Mouse (Mus musculus) erythroblast, adult 5-6 weeks (primary cell): ENCODE data around the gene Pkig. TPM values are rescaled to one million over a fixed set of nuclear protein-coding genes. Genes with fewer than 3 reads are reported as not detected.
"Not testable (repeated sequence)": the region's sequence is repeated elsewhere in the genome, so short reads cannot be mapped to it uniquely, and the experiment has no call there.

Source experiments
- ATAC-seq: replicated peaks from 2 replicates; pipeline ENCODE4 v1.8.0; 2016; ENCODE audit warnings: moderate number of reproducible peaks, mild to moderate bottlenecking, moderate TSS enrichment, inconsistent platforms; ENCODE audit not compliant: poor library complexity, low FRiP score, severe bottlenecking
- total RNA-seq, 2 experiments: library from RNA; stranded (forward) in 1 of 2; stranded (reverse) in 1 of 2; fragments of 150-400 nt in 1 of 2; fragments of 200-764, 138-1000 nt in 1 of 2; gene quantifications; 2 replicates each; pipeline versions ENCODE4 v1.2.3 to v1.2.4; 2015 to 2017; ENCODE audit warnings: low replicate concordance in 2 of 2

Gene Pkig
- total RNA-seq, 2 experiments from 2014 or later = 23.4 to 25.0 TPM

DNA sequence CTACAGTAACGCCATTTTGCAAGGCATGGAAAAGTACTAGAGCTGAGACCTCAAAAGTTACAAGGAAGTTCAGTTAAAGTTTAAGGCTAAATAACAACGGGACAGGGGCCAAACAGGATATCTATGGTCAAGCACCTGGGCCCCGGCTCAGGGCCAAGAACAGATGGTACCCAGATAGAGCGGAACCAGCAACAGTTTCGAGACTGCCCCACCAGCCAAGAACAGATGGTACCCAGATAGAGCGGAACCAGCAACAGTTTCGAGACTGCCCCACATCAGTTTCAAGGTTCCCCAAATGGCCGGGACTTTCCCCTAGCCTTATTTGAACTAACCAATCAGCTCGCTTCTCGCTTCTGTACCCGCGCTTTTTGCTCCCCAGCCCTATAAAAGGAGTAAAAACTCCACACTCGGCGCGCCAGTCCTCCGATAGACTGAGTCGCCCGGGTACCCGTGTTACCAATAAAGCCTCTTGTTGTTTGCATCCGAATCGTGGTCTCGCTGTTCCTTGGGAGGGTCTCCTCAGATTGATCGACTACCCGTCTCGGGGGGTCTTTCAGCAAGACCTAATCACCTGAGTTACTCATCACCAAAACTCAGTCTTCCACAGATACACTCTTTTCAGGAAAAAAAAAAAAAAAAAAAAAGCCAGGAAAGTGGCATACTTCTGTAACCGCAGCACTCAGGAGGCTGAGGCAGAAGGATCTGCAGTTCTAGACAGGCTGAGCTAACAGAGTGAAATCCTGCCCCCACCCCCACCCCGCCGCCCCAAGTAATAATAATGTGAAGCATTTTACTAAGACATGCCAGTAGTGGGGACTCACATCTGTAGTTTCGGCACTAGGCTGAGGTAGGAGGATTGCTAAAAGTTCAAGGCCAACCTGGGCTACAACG lies 15.3 kb upstream of the Pkig start:
- ATAC-seq = peak; percentile 68

DNA sequence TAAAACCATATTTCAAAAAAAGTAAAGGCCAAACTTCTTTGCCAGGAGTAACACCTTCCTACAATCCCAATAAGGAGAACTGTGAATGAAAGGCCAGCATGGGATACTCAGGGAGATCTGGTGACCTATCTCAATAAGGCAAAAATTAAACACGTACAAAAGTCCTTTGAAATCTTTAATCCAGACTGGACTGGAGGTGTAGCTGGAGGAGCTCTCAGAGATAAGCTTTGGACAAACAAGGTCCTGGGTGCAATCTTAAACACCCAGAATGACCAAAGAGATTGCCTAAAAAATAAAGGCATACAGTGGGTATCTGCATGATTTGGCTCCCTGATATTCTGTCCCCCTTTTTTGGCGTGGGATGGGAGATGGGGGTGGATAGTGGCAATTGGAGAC lies 14.6 kb upstream of the Pkig start:
- peak; percentile 10; the same call in 1 of the 2 replicates for ATAC-seq

DNA sequence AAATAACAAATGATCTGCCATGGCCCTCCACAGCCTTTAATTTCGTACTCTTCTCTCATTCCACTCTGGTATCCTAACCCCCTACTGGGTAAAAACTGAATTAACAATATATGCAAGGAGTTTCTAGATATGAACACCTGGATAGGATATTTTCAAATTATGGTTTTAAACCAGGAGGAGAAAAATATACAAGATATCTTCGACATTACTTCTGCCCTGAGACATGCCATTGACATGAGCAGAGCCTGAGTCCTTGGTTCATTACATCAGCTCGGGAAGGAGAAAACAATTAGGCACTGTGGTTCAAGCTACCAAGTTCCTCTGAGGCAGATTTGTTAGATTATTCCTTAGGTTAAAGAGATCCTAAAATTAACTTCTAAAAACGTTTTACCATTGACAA lies 14.1 kb upstream of the Pkig start:
- no peak for ATAC-seq

DNA sequence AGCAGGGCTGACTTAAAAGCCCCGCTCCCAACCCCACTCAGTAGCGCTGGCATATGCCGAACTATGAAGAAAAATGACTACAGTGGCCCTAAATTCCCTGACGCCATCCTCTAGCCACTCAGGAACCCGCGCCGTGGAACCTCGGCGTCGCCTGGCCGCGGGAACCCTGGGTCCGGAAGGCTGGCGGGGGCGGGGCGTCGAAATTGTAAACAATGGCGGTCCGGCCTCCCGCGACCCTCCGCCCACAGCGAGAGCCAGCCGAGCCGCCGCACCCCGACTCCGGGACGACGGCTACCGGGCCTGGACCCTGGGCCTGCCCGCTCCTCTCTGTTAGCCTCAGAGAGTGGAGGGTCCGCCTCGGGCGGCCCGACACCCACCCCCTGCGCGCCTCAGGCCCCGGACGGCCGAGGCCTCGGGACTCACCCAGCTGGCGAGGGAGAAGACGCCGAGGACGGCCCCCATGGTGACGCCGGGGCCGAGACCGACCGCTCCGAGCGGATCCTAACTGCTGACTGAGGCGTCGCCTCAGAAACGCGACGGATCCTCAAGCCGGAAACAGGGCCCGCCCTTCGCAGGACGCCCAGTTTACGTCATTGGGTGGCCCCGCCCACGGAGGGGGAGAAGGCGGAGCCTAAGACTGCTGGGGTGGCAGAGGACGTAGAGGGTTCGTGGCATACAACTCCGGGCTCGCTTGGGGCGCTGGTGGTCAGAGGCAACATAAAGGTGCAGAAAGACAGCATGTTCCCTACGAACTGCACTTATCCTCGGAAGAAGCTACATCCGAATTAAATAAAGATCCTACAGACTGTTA lies 13.4 kb upstream of the Pkig start, which contains the start of gene Serinc3:
Gene Serinc3 (minus strand): TSS at position 557 of the 811 bp plus-strand sequence.
- ATAC-seq = peak; percentile 82

DNA sequence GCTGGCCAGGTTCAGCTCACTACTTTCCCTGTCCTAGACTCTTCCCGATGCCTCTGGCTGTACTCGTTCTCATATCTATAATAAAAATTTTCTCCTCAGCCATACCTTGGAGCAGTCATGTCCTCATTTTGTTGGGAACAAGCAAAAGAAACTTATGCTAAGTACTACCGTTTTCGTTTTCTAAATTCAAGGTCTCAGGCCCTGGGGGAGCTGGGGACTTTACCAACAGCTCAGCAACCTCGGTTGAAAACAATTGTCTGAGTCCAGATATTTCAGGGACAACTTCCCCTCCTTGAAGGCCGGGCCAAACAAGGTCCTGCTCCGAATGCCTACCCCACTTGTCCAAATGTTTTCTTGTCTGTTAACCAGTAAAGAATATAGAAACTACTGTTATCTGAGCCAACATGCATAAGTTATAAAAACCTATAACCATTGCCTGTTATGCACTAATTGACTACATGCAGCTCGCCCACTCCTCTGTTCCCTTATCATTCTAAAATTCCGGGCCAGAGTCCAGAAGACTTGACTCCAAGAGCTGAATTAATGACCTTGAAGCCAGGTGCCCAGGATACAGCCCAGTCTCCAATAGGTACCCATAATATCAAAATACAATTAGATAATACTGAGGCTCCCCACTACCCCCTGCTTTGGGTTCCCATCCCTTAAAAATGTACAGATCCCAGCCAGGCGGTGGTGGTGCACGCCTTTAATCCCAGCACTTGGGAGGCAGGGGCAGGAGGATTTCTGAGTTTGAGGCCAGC lies 12.3 kb upstream of the Pkig start:
- ATAC-seq = no peak

DNA sequence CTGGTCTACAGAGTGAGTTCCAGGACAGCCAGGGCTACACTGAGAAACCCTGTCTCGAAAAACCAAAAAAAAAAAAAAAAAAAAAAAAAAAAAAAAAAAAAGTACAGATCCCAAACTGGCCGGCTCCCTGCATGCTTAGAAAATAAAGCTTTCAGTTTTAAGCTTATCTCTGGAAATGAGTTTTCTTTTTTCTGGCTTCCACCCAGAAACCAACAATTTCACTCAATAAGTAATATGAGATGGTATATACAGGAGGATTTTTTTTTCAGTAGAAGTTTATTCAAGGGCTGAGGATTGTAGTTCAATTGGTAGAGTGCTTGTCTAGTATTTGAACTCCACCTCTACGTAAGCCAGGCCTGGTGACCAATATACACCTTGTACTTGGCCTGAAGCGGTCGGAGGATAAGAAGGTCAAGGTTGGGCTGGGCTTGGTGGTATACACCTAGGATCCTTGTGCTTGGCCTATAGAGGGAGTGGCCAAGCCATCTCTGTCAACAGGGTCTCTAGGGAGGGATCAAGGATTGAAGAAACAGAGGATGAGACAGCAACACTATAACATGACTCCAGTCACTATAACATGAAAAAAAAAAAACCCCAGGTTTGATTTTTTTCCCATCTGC lies 11.6 kb upstream of the Pkig start:
- no peak for ATAC-seq

DNA sequence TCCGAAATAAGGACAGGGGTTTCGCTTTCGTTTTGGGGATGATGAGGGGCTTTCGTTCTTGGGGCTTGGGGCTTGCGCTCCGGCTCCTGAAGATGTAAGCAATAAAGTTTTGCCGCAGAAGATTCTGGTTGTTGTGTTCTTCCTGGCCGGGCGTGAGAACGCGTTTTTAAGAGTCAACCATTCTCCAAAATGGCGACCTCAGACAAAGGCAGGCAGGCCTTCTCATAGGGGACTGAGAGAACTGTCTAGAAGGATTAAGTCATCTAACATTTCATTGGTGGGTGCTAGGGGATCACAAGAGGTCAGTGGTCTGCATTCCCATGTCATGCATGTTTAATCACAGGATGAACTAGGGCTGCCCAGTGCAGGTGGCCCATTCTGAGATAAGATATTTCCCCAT lies 2.5 kb upstream of the Pkig start:
- not testable (repeated sequence) for ATAC-seq

DNA sequence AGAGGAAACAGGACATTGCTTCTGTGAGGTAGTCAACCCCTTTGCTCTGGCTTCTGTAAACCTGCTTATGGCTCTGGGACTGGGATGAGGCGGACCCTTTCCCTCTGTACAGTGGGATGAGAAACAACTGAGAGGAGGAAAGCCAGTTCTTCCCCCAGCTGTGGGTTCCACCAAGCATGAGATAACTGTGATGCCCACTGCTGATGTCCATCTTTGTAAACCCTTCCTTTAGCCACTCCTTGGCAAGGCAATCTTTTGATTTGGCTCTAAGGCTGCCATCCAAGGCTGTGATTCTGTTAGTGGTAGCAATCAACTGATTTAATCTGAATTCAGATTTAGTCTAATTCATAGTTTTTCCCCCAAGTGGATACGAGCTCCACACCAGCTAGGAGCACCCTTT lies 700 bp upstream of the Pkig start:
- no peak for ATAC-seq

DNA sequence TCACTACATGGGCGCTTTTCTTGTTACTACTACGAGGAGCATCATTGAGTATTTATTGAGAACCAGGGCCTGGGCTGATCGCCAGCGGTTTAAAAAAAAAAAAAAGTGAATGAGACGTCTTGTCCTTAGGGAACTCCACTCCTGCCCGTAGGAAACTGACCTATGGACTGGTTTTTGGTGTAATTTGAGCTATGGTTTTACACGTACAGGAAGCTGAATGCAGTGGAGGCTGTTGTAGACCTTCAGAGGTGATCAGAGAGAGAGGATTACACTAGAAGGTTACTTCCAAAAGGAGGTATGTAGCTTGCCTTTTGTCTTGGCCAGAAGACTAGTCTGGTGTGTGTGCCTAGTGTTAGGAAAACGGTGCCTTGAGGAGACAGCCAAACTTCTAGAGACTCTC lies 755 bp downstream of the Pkig start:
- peak; percentile 29 for ATAC-seq

DNA sequence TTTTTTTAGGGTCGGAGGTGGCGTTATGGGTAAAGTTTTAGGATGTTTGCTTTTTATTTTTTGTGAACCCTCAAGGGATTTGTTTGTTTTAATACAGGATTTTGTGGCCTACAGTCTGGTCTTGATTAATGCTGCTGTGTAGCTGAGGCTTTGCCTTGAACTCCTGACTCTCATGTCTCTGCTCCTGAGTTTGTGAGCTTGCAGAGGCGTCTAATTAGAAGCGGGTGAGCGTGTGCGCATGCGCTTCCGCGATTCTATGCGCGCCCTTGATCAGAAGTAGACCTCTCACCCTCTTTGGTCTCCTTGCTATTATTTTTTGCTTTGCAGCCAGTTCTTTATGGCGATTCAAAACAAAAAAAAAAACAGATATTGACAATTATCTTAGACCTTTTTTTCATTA lies 1.2 kb downstream of the Pkig start:
- ATAC-seq = no peak

DNA sequence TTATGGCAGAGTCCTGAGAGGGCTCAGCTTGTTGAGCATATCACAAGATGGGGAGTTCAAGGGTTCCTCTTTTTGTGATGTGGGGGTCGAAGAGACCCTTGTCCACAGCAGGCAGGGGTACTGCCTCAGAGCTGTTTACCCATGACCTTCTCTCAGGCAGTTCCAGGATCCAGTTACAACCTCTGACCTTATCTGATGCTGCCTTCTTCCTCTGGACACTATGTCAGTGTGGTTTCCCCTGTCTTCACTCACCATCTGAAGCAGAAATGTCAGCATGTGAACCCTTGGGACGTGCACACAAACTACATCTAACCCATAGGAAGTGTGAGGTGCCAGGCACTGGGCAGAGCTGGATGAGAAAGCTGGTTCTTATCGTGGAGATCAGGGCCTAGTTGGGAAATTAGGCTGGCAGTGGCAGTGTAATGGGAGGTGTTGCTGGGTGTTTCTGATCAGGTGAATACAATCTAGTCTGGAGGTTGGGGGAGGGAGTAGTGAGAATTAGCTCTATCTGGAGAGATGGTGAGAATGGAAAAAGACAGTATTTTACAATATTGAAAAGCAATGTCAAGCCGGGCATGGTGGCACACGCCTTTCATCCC lies 2.0 kb downstream of the Pkig start:
- peak; percentile 33; the same call in 1 of the 2 replicates for ATAC-seq

DNA sequence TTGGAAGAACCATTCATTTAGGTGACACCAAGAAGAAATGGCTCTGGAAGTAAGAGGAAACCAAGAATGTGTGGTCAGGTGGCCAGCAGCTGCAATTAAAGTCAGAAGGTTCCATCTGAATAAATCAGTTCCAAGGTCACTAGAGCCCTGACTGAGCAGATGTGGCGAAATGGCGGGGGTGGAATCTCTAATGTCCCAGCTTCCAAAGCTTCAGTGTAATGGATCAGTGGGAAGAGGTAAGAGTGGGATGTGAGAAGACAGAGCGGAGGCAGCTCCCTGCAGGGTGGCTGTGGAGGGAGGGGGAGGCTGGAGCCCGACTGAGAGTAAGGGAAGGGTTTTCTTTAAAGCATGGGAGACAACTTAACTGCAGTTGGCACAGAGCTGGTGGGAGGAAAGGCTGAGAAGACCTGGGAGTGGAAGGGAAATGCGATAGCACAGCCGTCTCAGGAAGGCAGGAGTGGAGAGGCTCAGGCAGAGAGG lies 3.2 kb downstream of the Pkig start:
- no peak for ATAC-seq

DNA sequence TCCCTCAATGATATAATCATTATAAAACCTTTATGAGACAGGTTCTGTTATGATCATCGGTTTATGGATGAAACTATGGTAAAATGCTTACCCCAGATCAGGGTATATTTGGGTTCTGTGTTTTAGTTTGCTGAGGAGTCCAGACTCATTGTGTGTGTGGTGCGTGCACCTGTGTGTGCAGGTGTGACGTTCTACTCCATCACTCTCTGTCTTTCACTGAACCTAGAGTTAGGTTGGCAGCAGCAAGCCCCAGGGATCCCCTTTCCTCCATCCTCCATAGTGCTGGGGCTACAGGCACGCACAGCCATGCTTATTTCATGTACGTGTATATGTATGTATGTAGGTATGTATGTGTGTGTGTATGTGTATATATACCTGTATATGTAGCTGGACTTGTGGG lies 3.9 kb downstream of the Pkig start:
- no peak for ATAC-seq

DNA sequence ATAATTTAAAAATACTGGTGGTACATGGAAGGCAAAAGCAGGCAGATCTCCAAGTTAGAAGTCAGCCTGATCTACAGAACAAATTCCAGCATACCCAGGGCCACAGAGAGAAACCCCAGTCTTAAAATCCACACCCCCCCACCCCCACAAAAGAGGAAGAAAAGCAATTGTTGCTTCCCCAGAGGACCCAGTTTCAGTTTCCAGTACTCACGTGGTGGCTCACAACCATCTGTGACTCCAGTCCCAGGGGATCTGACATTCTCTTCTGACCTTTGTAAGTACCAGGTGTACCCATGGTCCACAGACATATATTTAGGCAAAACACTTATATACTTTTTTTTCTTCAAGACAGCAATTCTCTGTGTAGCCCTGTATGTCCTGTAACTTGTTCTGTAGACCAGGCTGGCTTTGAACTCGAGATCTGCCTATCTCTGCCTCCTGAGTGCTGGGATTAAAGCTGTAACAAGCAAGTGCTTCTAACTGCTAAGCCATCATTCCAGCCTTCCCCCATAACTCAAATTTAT lies 4.6 kb downstream of the Pkig start:
- no peak for ATAC-seq

DNA sequence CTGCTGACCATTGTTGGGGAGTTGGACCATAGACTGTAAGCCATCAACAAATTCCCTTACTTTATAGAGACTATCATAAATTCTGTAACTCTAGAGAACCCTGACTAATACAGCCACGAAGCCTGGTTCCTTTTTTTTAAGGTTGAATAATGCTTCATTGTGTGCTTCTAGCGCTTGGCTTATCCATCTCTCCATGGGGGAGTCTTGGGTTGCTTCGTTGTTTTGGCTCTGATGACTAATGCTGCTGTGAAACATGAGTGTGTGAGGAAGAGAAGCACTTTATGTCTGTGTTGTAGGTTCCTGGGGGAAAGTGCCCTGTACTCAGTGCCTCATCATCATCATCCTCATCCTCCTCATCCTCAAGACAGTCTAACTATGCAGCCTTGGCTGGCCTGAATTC lies 5.7 kb downstream of the Pkig start:
- ATAC-seq = no peak

DNA sequence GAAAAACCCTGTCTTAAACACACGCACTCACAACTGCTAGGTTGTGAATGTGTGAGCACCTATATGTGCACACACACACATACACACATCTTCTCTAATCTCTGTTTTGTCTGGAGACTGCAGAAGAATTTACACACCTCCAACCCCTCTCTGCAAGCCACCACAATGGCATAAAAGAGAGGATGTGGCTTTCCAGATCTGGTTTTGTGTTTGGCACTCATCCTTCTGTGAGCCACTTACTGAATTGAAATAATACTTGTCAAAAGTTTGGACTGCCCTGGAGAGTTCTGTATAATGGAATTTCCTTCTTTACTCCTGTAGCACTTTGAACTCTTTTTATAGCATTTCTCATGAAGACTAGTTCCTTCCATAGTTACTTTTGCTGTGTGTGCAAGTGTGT lies 8.9 kb downstream of the Pkig start:
- ATAC-seq = no peak

DNA sequence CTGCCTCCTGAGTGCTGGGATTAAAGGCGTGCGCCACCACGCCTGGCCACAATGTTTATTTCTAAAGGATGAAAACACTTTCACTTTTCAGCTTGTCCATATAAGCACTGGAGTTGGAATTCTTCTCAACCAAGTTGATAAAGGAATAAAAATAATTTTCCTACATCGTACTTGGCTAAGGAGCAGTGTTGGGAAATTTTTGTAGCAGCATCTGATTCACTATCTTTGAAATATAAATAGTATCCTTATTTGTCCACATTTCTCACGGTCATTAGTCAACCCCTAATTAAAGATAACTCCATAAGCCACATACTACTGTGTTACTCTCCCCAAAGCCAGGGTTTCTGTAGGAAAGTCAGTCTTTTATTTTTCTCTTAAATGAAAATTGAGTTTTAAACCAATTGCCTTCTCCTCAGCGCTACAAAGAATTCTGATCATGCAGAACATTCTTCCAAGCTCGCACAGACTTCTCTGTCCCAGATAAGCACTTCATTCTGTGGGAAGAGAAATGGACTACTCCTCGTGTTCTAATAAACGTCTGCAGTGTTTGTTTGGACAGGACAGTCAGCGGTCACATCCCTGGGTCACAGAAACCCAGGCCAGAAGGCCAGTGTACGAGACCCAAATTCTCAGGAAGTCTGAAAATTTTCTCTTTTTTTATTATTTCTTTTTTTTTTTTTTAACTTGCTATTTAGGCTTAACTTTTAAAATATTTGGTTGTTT lies 12.8 kb downstream of the Pkig start:
- no peak for ATAC-seq

DNA sequence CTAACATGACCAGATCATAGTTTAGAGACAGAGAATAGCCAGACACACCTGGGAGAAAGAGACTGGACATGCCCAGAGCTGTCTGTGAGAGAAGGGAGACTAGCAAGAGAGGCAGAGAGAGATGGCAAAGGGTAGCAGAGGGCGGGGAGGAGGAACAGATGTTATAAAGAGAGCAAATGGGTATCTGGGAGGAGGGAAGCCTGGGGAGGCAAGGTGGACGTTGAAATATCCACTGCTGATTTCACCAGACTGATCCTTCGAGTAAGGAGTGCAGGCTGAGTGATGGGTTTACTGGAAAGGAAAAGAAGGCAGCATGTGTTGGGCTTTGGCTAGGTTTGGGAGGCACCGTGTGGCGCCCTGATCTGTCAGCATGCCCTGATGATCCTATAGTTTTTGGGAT lies 16.2 kb downstream of the Pkig start:
- no peak for ATAC-seq
